Mouse (Mus musculus): ENCODE measurements around the gene Snrpd3. TPM values are rescaled to one million over a fixed set of nuclear protein-coding genes. Genes with fewer than 3 reads are reported as not detected.
"Not testable (repeated sequence)": the region's sequence is repeated elsewhere in the genome, so short reads cannot be mapped to it uniquely, and the experiment has no call there.

Gene Snrpd3
- polyA plus RNA-seq, 1 experiment from 2014 or later: 90.6 TPM

GRCm38 (mm10) chr10:75566765-75567164, 49.4 kb downstream of the Snrpd3 start:
- H3K27ac ChIP-seq (replicated peaks in 1 of 2; ENCODE audit: control insufficient read depth in 1 of 2, insufficient read depth in 1 of 2, low read depth in 2 of 2, low read length in 2 of 2); H3K4me2 ChIP-seq (ENCODE audit: low read length); H3K4me1 ChIP-seq (ENCODE audit: control insufficient read depth in 2 of 2, insufficient read depth in 2 of 2, low read length in 2 of 2); H3K36me3 ChIP-seq (ENCODE audit: control insufficient read depth, insufficient read depth, low read length); ATAC-seq (ENCODE audit: insufficient number of reproducible peaks, insufficient read depth, low FRiP score, low read depth); H3K4me3 ChIP-seq (ENCODE audit: control insufficient read depth in 1 of 2, insufficient read depth in 1 of 2, low read depth in 1 of 2, low read length in 2 of 2); H3K9me3 ChIP-seq (ENCODE audit: control insufficient read depth, low read length); H3K9ac ChIP-seq (ENCODE audit: low read length): not testable (repeated sequence)
- WGBS: 85% methylated on average over 2 of the region's 2 CpGs
- H3K27me3 ChIP-seq (ENCODE audit: control insufficient read depth, insufficient read depth, low read length): peaks cover 28% of the 10 kb centered on the region

GRCm38 (mm10) chr10:75568029-75568428, 50.7 kb downstream of the Snrpd3 start:
- no peaks in the 10 kb centered on the region for H3K36me3 ChIP-seq (ENCODE audit: control insufficient read depth, insufficient read depth, low read length)
- H3K27me3 ChIP-seq (ENCODE audit: control insufficient read depth, insufficient read depth, low read length): peaks cover 18% of the 10 kb centered on the region
- ATAC-seq (ENCODE audit: insufficient number of reproducible peaks, insufficient read depth, low FRiP score, low read depth): no peak
- H3K4me1 ChIP-seq (ENCODE audit: control insufficient read depth in 2 of 2, insufficient read depth in 2 of 2, low read length in 2 of 2): peaks cover 5 to 8% of the 10 kb centered on the region in 2 experiments; a peak in 1 of 4 replicates
- no peak overlapping the region for H3K27ac ChIP-seq (replicated peaks in 1 of 2; ENCODE audit: control insufficient read depth in 1 of 2, insufficient read depth in 1 of 2, low read depth in 2 of 2, low read length in 2 of 2)
- WGBS: 16% methylated on average over 5 of the region's 5 CpGs
- H3K4me2 ChIP-seq (ENCODE audit: low read length): peak overlapping the region; percentile 23; the same call in 1 of the 2 replicates
- H3K9ac ChIP-seq (ENCODE audit: low read length): no peak overlapping the region
- H3K9me3 ChIP-seq (ENCODE audit: control insufficient read depth, low read length): no peaks in the 10 kb centered on the region
- H3K4me3 ChIP-seq (ENCODE audit: control insufficient read depth in 1 of 2, insufficient read depth in 1 of 2, low read depth in 1 of 2, low read length in 2 of 2): no peak overlapping the region

- H3K4me3 ChIP-seq (ENCODE audit: control insufficient read depth in 1 of 2, insufficient read depth in 1 of 2, low read depth in 1 of 2, low read length in 2 of 2): no peak overlapping the region
- H3K27ac ChIP-seq (replicated peaks in 1 of 2; ENCODE audit: control insufficient read depth in 1 of 2, insufficient read depth in 1 of 2, low read depth in 2 of 2, low read length in 2 of 2): no peak overlapping the region
- peak overlapping the region; percentile 23; the same call in 1 of the 2 replicates for H3K4me2 ChIP-seq (ENCODE audit: low read length)
- peaks cover 5 to 8% of the 10 kb centered on the region in 2 experiments; a peak in 1 of 4 replicates for H3K4me1 ChIP-seq (ENCODE audit: control insufficient read depth in 2 of 2, insufficient read depth in 2 of 2, low read length in 2 of 2)
- no peak for ATAC-seq (ENCODE audit: insufficient number of reproducible peaks, insufficient read depth, low FRiP score, low read depth)
- H3K36me3 ChIP-seq (ENCODE audit: control insufficient read depth, insufficient read depth, low read length): no peaks in the 10 kb centered on the region
- peaks cover 18% of the 10 kb centered on the region for H3K27me3 ChIP-seq (ENCODE audit: control insufficient read depth, insufficient read depth, low read length)
- no peak overlapping the region for H3K9ac ChIP-seq (ENCODE audit: low read length)
- no peaks in the 10 kb centered on the region for H3K9me3 ChIP-seq (ENCODE audit: control insufficient read depth, low read length)
- 10% methylated on average over 11 of the region's 11 CpGs for WGBS
Observed at GRCm38 (mm10) chr10:75568441-75568840, 51.1 kb downstream of the Snrpd3 start.

DNA sequence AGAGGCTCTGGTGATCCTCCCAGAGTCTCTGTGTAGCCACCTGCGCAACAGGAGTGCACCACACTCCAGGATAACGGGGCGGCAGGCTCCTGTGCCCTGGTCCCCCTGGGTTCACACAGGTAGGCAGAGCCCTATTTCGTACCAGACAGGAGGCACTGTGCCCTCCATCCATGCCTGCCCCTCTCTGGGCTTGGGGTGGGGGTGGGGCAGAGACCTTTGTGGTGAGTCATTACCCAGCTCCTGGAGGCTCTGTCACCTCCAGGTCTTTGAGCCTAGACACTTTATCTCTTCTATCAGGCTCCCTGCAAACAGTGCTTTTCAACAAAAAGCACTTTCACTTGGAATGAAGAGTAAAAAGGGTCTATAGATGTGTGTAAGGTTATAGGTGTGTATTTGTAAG, 51.5 kb downstream of the Snrpd3 start:
- peak overlapping the region; percentile 23; the same call in 1 of the 2 replicates for H3K4me2 ChIP-seq (ENCODE audit: low read length)

DNA sequence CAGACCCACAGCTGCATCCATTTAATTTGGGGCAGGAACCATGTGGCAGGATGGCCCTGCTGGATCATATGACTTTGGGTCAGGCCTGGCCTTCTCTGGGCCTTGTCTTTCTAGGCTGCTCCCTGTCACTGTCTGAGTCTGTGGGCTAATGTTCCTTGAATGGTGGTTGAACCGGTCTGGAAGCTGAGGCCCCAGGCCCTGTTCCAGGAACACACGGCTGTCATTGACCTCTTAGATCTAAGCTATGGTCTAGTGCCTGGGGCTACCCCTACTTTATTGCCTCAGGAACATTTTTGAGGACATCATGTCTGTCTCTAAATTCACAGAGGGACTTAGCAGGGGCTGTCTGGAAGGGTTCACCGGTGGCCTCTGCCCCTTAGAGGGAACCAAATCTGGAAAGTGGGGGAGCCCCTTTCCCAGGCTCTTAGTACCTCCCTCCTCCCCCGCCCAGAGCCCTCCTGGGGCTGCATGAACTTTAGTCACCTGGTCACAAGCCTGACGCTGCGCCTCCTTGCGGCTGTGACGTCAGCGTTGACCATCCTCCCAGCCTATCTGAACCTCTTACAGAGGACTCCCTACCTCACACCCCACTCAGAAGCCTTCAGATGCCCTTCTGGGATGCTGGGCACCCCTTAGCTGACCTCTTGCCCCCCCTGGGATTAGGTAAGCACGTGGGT, 53.8 kb downstream of the Snrpd3 start:
- Histone ChIP-seq H3K27ac (replicated peaks in 1 of 2; ENCODE audit: control insufficient read depth in 1 of 2, insufficient read depth in 1 of 2, low read depth in 2 of 2, low read length in 2 of 2) (no peak overlapping the region), H3K27me3 (ENCODE audit: control insufficient read depth, insufficient read depth, low read length) (peaks cover 8% of the 10 kb centered on the region), H3K36me3 (ENCODE audit: control insufficient read depth, insufficient read depth, low read length) (no peaks in the 10 kb centered on the region), H3K4me2 (ENCODE audit: low read length) (no peak overlapping the region), H3K4me1 (ENCODE audit: control insufficient read depth in 2 of 2, insufficient read depth in 2 of 2, low read length in 2 of 2) (peaks cover 5 to 8% of the 10 kb centered on the region in 2 experiments; a peak in 1 of 4 replicates), H3K4me3 (ENCODE audit: control insufficient read depth in 1 of 2, insufficient read depth in 1 of 2, low read depth in 1 of 2, low read length in 2 of 2) (no peak overlapping the region), H3K9ac (ENCODE audit: low read length) (no peak overlapping the region), H3K9me3 (ENCODE audit: control insufficient read depth, low read length) (no peaks in the 10 kb centered on the region)
- 25% methylated on average over 10 of the region's 10 CpGs for WGBS
- no peak for ATAC-seq (ENCODE audit: insufficient number of reproducible peaks, insufficient read depth, low FRiP score, low read depth)

More for the DNA sequence above, 51.5 kb downstream of the Snrpd3 start:
- H3K4me1 ChIP-seq (ENCODE audit: control insufficient read depth in 2 of 2, insufficient read depth in 2 of 2, low read length in 2 of 2): peaks cover 5 to 8% of the 10 kb centered on the region in 2 experiments; a peak in 1 of 4 replicates
- H3K27me3 ChIP-seq (ENCODE audit: control insufficient read depth, insufficient read depth, low read length): peaks cover 15% of the 10 kb centered on the region
- no peaks in the 10 kb centered on the region for H3K36me3 ChIP-seq (ENCODE audit: control insufficient read depth, insufficient read depth, low read length)
- WGBS: 27% methylated on average over 4 of the region's 4 CpGs
- H3K4me3 ChIP-seq (ENCODE audit: control insufficient read depth in 1 of 2, insufficient read depth in 1 of 2, low read depth in 1 of 2, low read length in 2 of 2): no peak overlapping the region
- no peaks in the 10 kb centered on the region for H3K9me3 ChIP-seq (ENCODE audit: control insufficient read depth, low read length)
- no peak for ATAC-seq (ENCODE audit: insufficient number of reproducible peaks, insufficient read depth, low FRiP score, low read depth)
- H3K9ac ChIP-seq (ENCODE audit: low read length): no peak overlapping the region
- no peak overlapping the region for H3K27ac ChIP-seq (replicated peaks in 1 of 2; ENCODE audit: control insufficient read depth in 1 of 2, insufficient read depth in 1 of 2, low read depth in 2 of 2, low read length in 2 of 2)

DNA sequence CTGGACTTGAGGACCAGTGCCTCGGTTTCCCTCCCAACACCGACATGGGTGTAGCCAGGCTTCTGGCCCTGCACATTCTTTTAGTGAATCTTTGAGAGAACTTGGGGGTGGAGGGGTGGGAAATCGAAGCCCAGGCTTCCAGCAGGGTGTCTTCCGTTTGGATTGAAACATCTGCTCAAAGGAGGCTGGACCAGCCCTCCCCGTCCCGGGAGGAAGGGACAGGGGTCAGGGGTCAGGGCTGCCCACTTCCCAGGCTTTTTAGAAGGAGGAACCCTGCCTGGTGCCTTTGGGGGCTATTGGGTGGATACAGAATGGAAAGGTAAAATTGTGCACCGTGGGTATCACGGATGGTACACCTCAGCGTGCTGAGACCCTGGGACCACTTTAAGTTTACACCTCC, 54.6 kb downstream of the Snrpd3 start:
- WGBS: 58% methylated on average over 9 of the region's 9 CpGs
- no peaks in the 10 kb centered on the region for H3K36me3 ChIP-seq (ENCODE audit: control insufficient read depth, insufficient read depth, low read length)
- H3K4me2 ChIP-seq (ENCODE audit: low read length): no peak overlapping the region
- no peak overlapping the region for H3K9ac ChIP-seq (ENCODE audit: low read length)
- H3K4me3 ChIP-seq (ENCODE audit: control insufficient read depth in 1 of 2, insufficient read depth in 1 of 2, low read depth in 1 of 2, low read length in 2 of 2): no peak overlapping the region
- ATAC-seq (ENCODE audit: insufficient number of reproducible peaks, insufficient read depth, low FRiP score, low read depth): no peak
- peaks cover 5 to 8% of the 10 kb centered on the region in 2 experiments; a peak in 1 of 4 replicates for H3K4me1 ChIP-seq (ENCODE audit: control insufficient read depth in 2 of 2, insufficient read depth in 2 of 2, low read length in 2 of 2)
- no peak overlapping the region for H3K27ac ChIP-seq (replicated peaks in 1 of 2; ENCODE audit: control insufficient read depth in 1 of 2, insufficient read depth in 1 of 2, low read depth in 2 of 2, low read length in 2 of 2)
- H3K27me3 ChIP-seq (ENCODE audit: control insufficient read depth, insufficient read depth, low read length): peaks cover 8% of the 10 kb centered on the region
- no peaks in the 10 kb centered on the region for H3K9me3 ChIP-seq (ENCODE audit: control insufficient read depth, low read length)

GRCm38 (mm10) chr10:75573181-75573580, 55.8 kb downstream of the Snrpd3 start:
- no peak for ATAC-seq (ENCODE audit: insufficient number of reproducible peaks, insufficient read depth, low FRiP score, low read depth)
- Histone ChIP-seq H3K4me3 (ENCODE audit: control insufficient read depth in 1 of 2, insufficient read depth in 1 of 2, low read depth in 1 of 2, low read length in 2 of 2) (no peak overlapping the region), H3K27ac (replicated peaks in 1 of 2; ENCODE audit: control insufficient read depth in 1 of 2, insufficient read depth in 1 of 2, low read depth in 2 of 2, low read length in 2 of 2) (no peak overlapping the region), H3K27me3 (ENCODE audit: control insufficient read depth, insufficient read depth, low read length) (peaks cover 8% of the 10 kb centered on the region), H3K4me2 (ENCODE audit: low read length) (no peak overlapping the region), H3K4me1 (ENCODE audit: control insufficient read depth in 2 of 2, insufficient read depth in 2 of 2, low read length in 2 of 2) (peaks cover 5 to 7% of the 10 kb centered on the region in 2 experiments; a peak in 1 of 4 replicates), H3K9me3 (ENCODE audit: control insufficient read depth, low read length) (no peaks in the 10 kb centered on the region), H3K9ac (ENCODE audit: low read length) (no peak overlapping the region), H3K36me3 (ENCODE audit: control insufficient read depth, insufficient read depth, low read length) (no peaks in the 10 kb centered on the region)
- 74% methylated on average over 10 of the region's 10 CpGs for WGBS
